Mouse (Mus musculus): Measurements from ENCODE around the gene Trmt13. TPM values are rescaled to one million over a fixed set of nuclear protein-coding genes. Genes with fewer than 3 reads are reported as not detected.

Gene Trmt13
- polyA plus RNA-seq, 1 experiment from 2014 or later, result 7.6 TPM

DNA sequence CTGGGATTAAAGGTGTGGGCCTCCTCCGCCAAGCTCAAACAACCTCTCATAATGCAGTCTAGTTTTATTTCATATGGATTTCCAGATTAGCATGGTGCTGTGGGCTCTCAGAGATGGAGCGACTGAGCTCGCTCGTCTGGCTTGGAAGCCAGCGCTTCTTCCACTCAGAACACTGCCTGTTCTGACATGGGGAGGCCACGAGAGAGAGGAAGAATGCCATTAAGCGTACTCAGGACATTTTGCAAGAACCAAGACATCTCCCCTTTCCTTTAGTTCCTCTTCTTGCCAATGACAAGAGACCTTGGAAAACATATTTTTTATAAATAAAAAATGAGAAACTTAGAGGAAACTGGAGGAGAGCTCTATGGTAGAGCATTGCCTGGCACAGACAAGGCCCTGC lies 34.4 kb upstream of the Trmt13 start:
- H3K27me3 ChIP-seq (ENCODE audit: insufficient read depth, low read length), result no peaks in the 10 kb centered on the region
- H3K4me3 ChIP-seq (ENCODE audit: low read depth, low read length), result no peak overlapping the region
- H3K4me2 ChIP-seq (ENCODE audit: low read depth, low read length), result no peak overlapping the region
- peaks cover 39% of the 10 kb centered on the region for H3K36me3 ChIP-seq (replicated peaks; ENCODE audit: insufficient read depth, low read length)
- H3K4me1 ChIP-seq (ENCODE audit: insufficient read depth), result peaks cover 4% of the 10 kb centered on the region; the same call in 1 of the 2 replicates
- no peaks in the 10 kb centered on the region for H3K9me3 ChIP-seq (ENCODE audit: low read length)
- no peak overlapping the region for H3K9ac ChIP-seq (replicated peaks)
- H3K27ac ChIP-seq (ENCODE audit: low read depth), result peak overlapping the region; percentile 55
- DNase-seq (no peak), ATAC-seq (no peak)
- WGBS (ENCODE audit: insufficient replicate concordance), result 76% methylated on average over 7 of the region's 7 CpGs
- TF ChIP-seq EP300 (IDR thresholded peaks at IDR 0.05; ENCODE audit: low read depth), result no peak
- TF ChIP-seq CTCF (IDR thresholded peaks at IDR 0.05; ENCODE audit: low read depth), result no peak

DNA sequence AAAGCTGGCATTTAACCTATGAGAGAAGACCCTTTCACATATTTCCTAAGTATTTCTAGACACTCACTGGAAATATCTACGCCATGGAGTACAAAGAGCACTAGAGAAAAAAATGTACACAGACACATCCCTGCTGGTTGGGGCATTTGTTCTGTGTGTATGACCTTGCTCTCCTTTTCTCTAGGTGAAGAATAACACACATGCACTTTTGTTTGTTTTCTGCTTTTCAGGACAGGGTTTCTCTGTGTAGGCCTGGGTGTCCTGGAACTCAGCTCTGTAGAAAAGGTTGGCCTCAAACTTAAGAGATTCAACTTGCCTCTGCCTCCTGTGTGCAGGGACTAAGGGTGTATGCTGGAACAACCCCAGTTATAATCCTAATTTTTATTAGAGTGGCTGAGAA lies 32.0 kb upstream of the Trmt13 start:
- DNase-seq, result no peak
- Histone ChIP-seq H3K27me3 (ENCODE audit: insufficient read depth, low read length) (no peaks in the 10 kb centered on the region), H3K9ac (replicated peaks) (no peak overlapping the region), H3K4me2 (ENCODE audit: low read depth, low read length) (no peak overlapping the region), H3K4me1 (ENCODE audit: insufficient read depth) (peaks cover 2% of the 10 kb centered on the region; the same call in 1 of the 2 replicates), H3K4me3 (ENCODE audit: low read depth, low read length) (no peak overlapping the region), H3K27ac (ENCODE audit: low read depth) (peak overlapping the region; percentile 59), H3K36me3 (replicated peaks; ENCODE audit: insufficient read depth, low read length) (peaks cover 60% of the 10 kb centered on the region), H3K9me3 (ENCODE audit: low read length) (no peaks in the 10 kb centered on the region)
- TF ChIP-seq EP300 (IDR thresholded peaks at IDR 0.05; ENCODE audit: low read depth) (no peak), CTCF (IDR thresholded peaks at IDR 0.05; ENCODE audit: low read depth) (no peak)
- 69% methylated on average over 1 of the region's 1 CpGs for WGBS (ENCODE audit: insufficient replicate concordance)
- ATAC-seq, result peak; percentile 62

DNA sequence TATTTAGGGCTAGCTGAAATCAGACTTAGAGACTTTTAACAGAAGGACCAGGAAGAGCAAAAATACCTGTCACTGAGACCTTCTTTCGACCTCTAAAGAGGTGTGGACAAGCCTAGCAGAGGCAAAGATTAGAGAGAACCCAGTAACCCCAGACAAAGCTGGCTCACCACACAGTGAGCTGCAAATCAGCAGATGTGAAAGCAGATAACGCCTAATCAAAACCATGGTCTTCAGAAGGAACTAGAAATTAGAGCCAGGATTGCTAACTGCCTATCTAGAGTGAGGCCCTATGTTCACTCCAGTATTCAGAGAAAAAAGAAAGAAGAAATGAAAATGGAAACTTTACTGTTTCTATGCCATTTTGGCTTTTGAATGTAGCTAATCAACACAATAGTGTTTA lies 28.0 kb upstream of the Trmt13 start:
- TF ChIP-seq EP300 (IDR thresholded peaks at IDR 0.05; ENCODE audit: low read depth), result no peak
- TF ChIP-seq CTCF (IDR thresholded peaks at IDR 0.05; ENCODE audit: low read depth), result no peak
- 73% methylated on average over 2 of the region's 2 CpGs for WGBS (ENCODE audit: insufficient replicate concordance)
- Histone ChIP-seq H3K9ac (replicated peaks) (no peak overlapping the region), H3K27ac (ENCODE audit: low read depth) (no peak overlapping the region), H3K4me2 (ENCODE audit: low read depth, low read length) (no peak overlapping the region), H3K27me3 (ENCODE audit: insufficient read depth, low read length) (no peaks in the 10 kb centered on the region), H3K9me3 (ENCODE audit: low read length) (no peaks in the 10 kb centered on the region), H3K4me1 (ENCODE audit: insufficient read depth) (peaks cover 8% of the 10 kb centered on the region), H3K4me3 (ENCODE audit: low read depth, low read length) (no peak overlapping the region), H3K36me3 (replicated peaks; ENCODE audit: insufficient read depth, low read length) (peaks cover 77% of the 10 kb centered on the region)
- DNase-seq (no peak), ATAC-seq (no peak)

DNA sequence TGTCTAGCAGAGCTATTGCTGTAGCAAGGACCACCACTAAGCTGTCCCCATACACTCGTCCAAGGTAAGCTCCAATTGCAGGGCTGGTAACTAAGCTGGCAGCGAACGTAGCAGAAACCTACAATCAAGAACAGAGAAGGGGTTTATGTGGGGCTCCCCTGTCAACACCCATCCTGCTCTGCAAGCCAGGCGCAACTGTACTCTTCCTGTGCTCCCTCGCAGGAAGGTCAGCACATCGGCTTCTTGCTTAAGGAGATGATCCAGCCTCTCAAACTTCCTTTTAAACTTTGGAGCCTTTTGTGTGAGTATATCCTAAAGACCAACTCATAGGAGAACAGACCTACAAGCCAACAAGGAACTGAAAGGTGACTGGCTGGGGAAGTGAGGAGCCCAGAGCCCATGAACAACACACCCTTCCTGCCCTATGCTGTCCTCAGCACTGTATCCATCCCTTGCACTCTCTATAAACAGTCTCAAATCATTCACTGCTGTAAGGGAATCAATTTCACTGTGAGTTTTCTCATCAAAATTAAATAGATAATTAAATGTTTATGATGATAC lies 27.5 kb upstream of the Trmt13 start:
- Histone ChIP-seq H3K27me3 (ENCODE audit: insufficient read depth, low read length) (no peaks in the 10 kb centered on the region), H3K9ac (replicated peaks) (no peak overlapping the region), H3K9me3 (ENCODE audit: low read length) (no peaks in the 10 kb centered on the region), H3K27ac (ENCODE audit: low read depth) (no peak overlapping the region), H3K4me3 (ENCODE audit: low read depth, low read length) (no peak overlapping the region), H3K4me1 (ENCODE audit: insufficient read depth) (peaks cover 8% of the 10 kb centered on the region), H3K4me2 (ENCODE audit: low read depth, low read length) (no peak overlapping the region), H3K36me3 (replicated peaks; ENCODE audit: insufficient read depth, low read length) (peaks cover 77% of the 10 kb centered on the region)
- WGBS (ENCODE audit: insufficient replicate concordance), result 83% methylated on average over 6 of the region's 6 CpGs
- TF ChIP-seq EP300 (IDR thresholded peaks at IDR 0.05; ENCODE audit: low read depth) (no peak), CTCF (IDR thresholded peaks at IDR 0.05; ENCODE audit: low read depth) (no peak)
- DNase-seq (no peak), ATAC-seq (no peak)

DNA sequence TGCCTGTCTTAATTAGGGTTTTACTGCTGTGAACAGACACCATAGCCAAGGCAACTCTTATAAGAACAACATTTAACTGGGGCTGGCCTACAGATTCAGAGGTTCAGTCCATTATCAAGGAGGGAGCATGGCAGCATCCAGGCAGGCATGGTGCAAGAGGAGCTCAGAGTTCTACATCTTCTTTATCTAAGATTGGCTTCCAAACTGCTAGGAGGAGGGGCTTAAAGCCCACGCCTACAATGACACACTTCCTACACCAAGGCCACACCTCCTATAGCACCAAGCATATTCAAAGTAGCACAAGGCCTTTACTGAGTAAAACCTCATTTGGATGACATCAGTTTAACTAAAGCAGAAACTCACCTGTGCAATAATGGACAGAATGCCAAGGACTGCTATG lies 25.6 kb upstream of the Trmt13 start:
- no peaks in the 10 kb centered on the region for H3K27me3 ChIP-seq (ENCODE audit: insufficient read depth, low read length)
- no peaks in the 10 kb centered on the region for H3K9me3 ChIP-seq (ENCODE audit: low read length)
- WGBS (ENCODE audit: insufficient replicate concordance), result 47% methylated on average over 1 of the region's 1 CpGs
- DNase-seq (no peak), ATAC-seq (peak; percentile 72)
- no peak for TF ChIP-seq EP300 (IDR thresholded peaks at IDR 0.05; ENCODE audit: low read depth)
- no peak for TF ChIP-seq CTCF (IDR thresholded peaks at IDR 0.05; ENCODE audit: low read depth)
- H3K4me1 ChIP-seq (ENCODE audit: insufficient read depth), result peaks cover 8% of the 10 kb centered on the region
- no peak overlapping the region for H3K4me2 ChIP-seq (ENCODE audit: low read depth, low read length)
- 0 out of 2 replicates have a peak overlapping the region, but pooled peaks have one; percentile 7 for H3K27ac ChIP-seq (ENCODE audit: low read depth)
- no peak overlapping the region for H3K4me3 ChIP-seq (ENCODE audit: low read depth, low read length)
- no peak overlapping the region for H3K9ac ChIP-seq (replicated peaks)
- peaks cover 77% of the 10 kb centered on the region for H3K36me3 ChIP-seq (replicated peaks; ENCODE audit: insufficient read depth, low read length)

DNA sequence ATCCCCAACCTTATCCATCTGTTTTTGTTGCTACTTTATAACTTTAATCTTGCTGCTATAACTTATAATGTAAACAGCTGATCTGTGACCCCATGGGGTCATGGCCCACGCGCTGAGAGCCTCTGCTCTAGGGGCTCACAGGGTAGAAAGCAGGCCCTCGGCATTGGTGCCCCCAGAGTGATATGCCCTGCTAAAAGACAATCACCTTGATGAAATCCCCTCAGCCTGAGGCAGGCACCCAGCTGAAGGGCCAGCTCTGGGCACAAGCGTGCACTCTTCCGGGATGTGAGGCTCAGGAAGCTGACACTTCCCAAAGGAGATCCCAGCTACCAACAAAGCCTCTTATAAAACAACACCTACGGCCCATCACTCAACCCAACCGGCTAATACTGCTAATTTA lies 24.2 kb upstream of the Trmt13 start:
- peaks cover 8% of the 10 kb centered on the region for H3K4me1 ChIP-seq (ENCODE audit: insufficient read depth)
- TF ChIP-seq CTCF (IDR thresholded peaks at IDR 0.05; ENCODE audit: low read depth) (no peak), EP300 (IDR thresholded peaks at IDR 0.05; ENCODE audit: low read depth) (no peak)
- no peak for DNase-seq
- ATAC-seq, result no peak
- no peaks in the 10 kb centered on the region for H3K9me3 ChIP-seq (ENCODE audit: low read length)
- no peak overlapping the region for H3K9ac ChIP-seq (replicated peaks)
- H3K4me3 ChIP-seq (ENCODE audit: low read depth, low read length), result no peak overlapping the region
- H3K27ac ChIP-seq (ENCODE audit: low read depth), result no peak overlapping the region
- H3K36me3 ChIP-seq (replicated peaks; ENCODE audit: insufficient read depth, low read length), result peaks cover 83% of the 10 kb centered on the region
- WGBS (ENCODE audit: insufficient replicate concordance), result 88% methylated on average over 7 of the region's 7 CpGs
- H3K27me3 ChIP-seq (ENCODE audit: insufficient read depth, low read length), result no peaks in the 10 kb centered on the region
- H3K4me2 ChIP-seq (ENCODE audit: low read depth, low read length), result no peak overlapping the region
